Mouse (Mus musculus) liver, embryonic 14.5 days (tissue): Measurements from ENCODE around the gene Gm10447. TPM values are rescaled to one million over a fixed set of nuclear protein-coding genes. Genes with fewer than 3 reads are reported as not detected.

Experiments used
- ATAC-seq: fragments of 200-750 bp; cut with Nextera tagmentation; 2 replicates; pipeline ENCODE4 v1.8.0; 2017; ENCODE audit warnings: moderate number of reproducible peaks, mild to moderate bottlenecking, moderate library complexity; ENCODE audit not compliant: insufficient read depth
- DNase-seq, 3 experiments: peaks; one replicate each; pipeline ENCODE4 v3.0.0-alpha.2; 2012 to 2013; ENCODE audit warnings: low read depth in 3 of 3, low spot score in 3 of 3
- H3K27ac ChIP-seq: fragments of 300-500 bp; sonication (generic); 2 replicates; pipeline ENCODE4 v1.5.1; 2014; ENCODE audit warnings: moderate library complexity, mild to moderate bottlenecking, control low read depth, inconsistent platforms
- H3K27me3 ChIP-seq: fragments of 300-500 bp; sonication (generic); 2 replicates; pipeline ENCODE4 v1.6.1; 2014; ENCODE audit warnings: mild to moderate bottlenecking, low read length, moderate library complexity; ENCODE audit not compliant: control insufficient read depth, insufficient read depth
- H3K36me3 ChIP-seq: fragments of 300-500 bp; sonication (generic); replicated peaks from 2 replicates; pipeline ENCODE4 v1.6.1; 2014; ENCODE audit warnings: low read depth; ENCODE audit not compliant: control insufficient read depth, insufficient read depth
- H3K4me1 ChIP-seq, 2 experiments: fragments of 200-500 bp in 1 of 2; fragments of 300-500 bp in 1 of 2; sonication (generic) in 1 of 2; replicated peaks; 2 replicates each; pipeline ENCODE4 v1.6.1; 2012 to 2014; ENCODE audit warnings: antibody characterized with exemption in 1 of 2, inconsistent platforms in 1 of 2, low read length in 1 of 2; ENCODE audit not compliant: control insufficient read depth in 2 of 2, insufficient read depth in 2 of 2
- H3K4me2 ChIP-seq: fragments of 300-500 bp; sonication (generic); 2 replicates; pipeline ENCODE4 v1.6.1; 2014; ENCODE audit warnings: low read depth, mild to moderate bottlenecking, control low read depth, moderate library complexity
- H3K4me3 ChIP-seq, 2 experiments: fragments of 200-500 bp in 1 of 2; fragments of 300-500 bp in 1 of 2; sonication (generic) in 1 of 2; 2 replicates each; pipeline ENCODE4 v1.5.1; 2012 to 2014; ENCODE audit warnings: low read depth in 2 of 2, low read length in 2 of 2, mild to moderate bottlenecking in 2 of 2, control low read depth in 1 of 2, inconsistent platforms in 1 of 2, moderate library complexity in 1 of 2; ENCODE audit not compliant: insufficient read depth in 1 of 2
- H3K9ac ChIP-seq: fragments of 300-500 bp; sonication (generic); replicated peaks from 2 replicates; pipeline ENCODE4 v1.6.1; 2014; ENCODE audit warnings: mild to moderate bottlenecking, control low read depth, moderate library complexity
- H3K9me3 ChIP-seq: fragments of 300-500 bp; sonication (generic); 2 replicates; pipeline ENCODE4 v1.6.1; 2016; ENCODE audit warnings: low read length, mixed read lengths; ENCODE audit not compliant: control insufficient read depth
- CTCF ChIP-seq: IDR thresholded peaks from 2 replicates; pipeline ENCODE4 v1.5.1; 2016; ENCODE audit warnings: antibody characterized with exemption, low read depth, control low read depth
- EP300 ChIP-seq: IDR thresholded peaks from 2 replicates; pipeline ENCODE4 v1.6.1; 2016; ENCODE audit warnings: antibody characterized with exemption, low read depth
- WGBS: fragments of 180-500 bp; shearing (Covaris S2); extraction: QIAGEN DNeasy Blood & Tissue Kit; methylation state at CpG from one replicate; pipeline ENCODE4 v1.1.7; 2014; ENCODE audit not compliant: insufficient replicate concordance; 5-methylcytosine and 5-hydroxymethylcytosine counted together
- polyA plus RNA-seq, 2 experiments: library from polyadenylated mRNA; depleted of rRNA in 1 of 2; stranded (reverse) in 1 of 2; unstranded in 1 of 2; fragments of >200 nt; fragmentation: Nextera tagmentation in 1 of 2; extraction: Ambion mirVana in 1 of 2; gene quantifications; 2 replicates each; pipeline versions ENCODE4 v1.2.1 to v1.2.3; 2012 to 2014

Gm10447 gene
- polyA plus RNA-seq, 2 experiments, result 0.19 TPM; not detected in 1

DNA sequence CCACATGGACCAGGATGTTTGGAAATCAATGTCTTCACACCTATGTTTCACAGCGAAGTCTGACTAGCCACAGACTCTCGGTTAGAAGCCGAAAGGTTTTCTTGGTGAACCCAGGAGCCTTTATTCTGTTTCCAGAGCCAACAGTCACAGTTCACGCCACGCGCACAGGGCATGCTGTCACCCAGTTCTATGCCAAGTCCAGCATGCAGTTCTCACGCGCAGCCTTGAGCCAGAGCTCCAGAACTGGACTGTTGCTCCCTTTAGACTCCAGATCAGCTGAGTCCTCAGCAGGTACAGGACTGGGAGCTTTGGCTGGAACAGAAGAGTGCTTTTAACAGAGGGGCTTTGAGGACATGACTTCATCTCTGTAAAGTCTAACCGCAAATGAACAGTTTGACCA is 4.5 kb downstream of the Gm10447 start:
- TF ChIP-seq EP300 (no peak), CTCF (no peak)
- H3K4me3 ChIP-seq, result no peak overlapping the region
- H3K27me3 ChIP-seq, result peaks cover 16% of the 10 kb centered on the region
- no peak overlapping the region for H3K9ac ChIP-seq
- 87% methylated on average over 9 of the region's 9 CpGs for WGBS
- H3K4me1 ChIP-seq, result peaks cover 0 to 2% of the 10 kb centered on the region in 2 experiments; a peak in 2 of 4 replicates
- DNase-seq (no peak), ATAC-seq (no peak)
- no peaks in the 10 kb centered on the region for H3K36me3 ChIP-seq
- H3K9me3 ChIP-seq, result no peaks in the 10 kb centered on the region
- no peak overlapping the region for H3K27ac ChIP-seq
- H3K4me2 ChIP-seq, result no peak overlapping the region

DNA sequence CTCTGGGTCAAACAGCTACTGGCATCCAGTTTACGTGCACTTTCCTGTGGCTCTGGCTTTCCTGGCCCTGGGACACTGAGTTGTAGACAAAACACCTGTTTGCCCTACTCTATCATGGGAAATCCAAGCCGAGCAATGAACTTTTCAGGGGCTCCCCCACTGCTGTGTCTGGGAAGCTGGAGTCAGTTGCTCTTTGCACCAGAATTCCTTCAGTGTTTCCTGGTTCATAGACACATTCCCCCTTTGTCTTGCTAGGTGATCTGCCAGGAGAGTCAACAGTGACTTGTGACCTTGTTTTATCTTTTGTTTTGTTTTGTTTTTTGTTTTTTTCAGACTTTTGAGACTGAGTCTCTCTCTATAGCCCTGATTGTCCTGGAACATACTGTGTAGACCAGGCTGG is 5.5 kb downstream of the Gm10447 start:
- no peak overlapping the region for H3K4me3 ChIP-seq
- peaks cover 0 to 2% of the 10 kb centered on the region in 2 experiments; a peak in 2 of 4 replicates for H3K4me1 ChIP-seq
- H3K9me3 ChIP-seq, result no peaks in the 10 kb centered on the region
- 61% methylated on average over 2 of the region's 2 CpGs for WGBS
- no peak overlapping the region for H3K4me2 ChIP-seq
- ATAC-seq, result no peak
- no peak for DNase-seq
- no peaks in the 10 kb centered on the region for H3K36me3 ChIP-seq
- TF ChIP-seq CTCF, result no peak
- H3K27ac ChIP-seq, result no peak overlapping the region
- no peak overlapping the region for H3K9ac ChIP-seq
- H3K27me3 ChIP-seq, result peaks cover 5% of the 10 kb centered on the region

DNA sequence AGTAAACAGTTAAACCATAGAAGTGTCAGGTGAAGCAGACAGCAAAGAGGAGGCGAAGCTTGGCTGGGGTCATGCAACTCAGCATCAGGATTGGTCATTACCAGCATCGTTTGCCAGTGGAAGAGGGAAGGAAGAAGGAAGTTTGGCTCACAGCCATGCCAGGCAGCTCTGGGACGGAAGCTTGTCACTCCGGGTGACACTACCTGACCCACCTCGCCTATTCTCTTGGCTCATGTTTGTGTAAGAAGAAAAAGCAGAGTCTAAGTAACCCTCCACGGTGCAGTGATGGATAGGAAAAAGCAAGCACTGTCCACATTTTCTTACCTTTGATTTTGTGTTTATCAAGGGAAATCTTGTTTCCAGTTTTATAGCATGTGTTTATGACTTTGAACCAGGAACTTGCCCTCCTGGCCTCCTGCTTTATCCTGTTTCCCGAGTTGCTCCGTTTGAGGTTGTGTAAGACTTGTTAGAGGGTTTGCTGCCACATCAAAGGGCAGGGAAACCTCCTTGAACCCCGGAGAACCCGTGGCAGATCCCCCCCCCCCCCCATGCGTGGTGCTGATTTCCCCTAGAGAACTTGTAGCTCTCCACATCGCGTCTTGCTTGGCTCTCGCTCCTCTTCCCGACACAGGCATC is 6.7 kb downstream of the Gm10447 start:
- 20% methylated on average over 15 of the region's 15 CpGs for WGBS
- Histone ChIP-seq H3K4me3 (no peak overlapping the region), H3K4me1 (peaks cover 0 to 9% of the 10 kb centered on the region in 2 experiments; a peak in 3 of 4 replicates), H3K9ac (no peak overlapping the region), H3K4me2 (no peak overlapping the region), H3K27me3 (peaks cover 3% of the 10 kb centered on the region; the same call in 1 of the 2 replicates), H3K27ac (no peak overlapping the region), H3K9me3 (no peaks in the 10 kb centered on the region), H3K36me3 (no peaks in the 10 kb centered on the region)
- TF ChIP-seq EP300 (no peak), CTCF (no peak)
- DNase-seq (no peak), ATAC-seq (no peak)

DNA sequence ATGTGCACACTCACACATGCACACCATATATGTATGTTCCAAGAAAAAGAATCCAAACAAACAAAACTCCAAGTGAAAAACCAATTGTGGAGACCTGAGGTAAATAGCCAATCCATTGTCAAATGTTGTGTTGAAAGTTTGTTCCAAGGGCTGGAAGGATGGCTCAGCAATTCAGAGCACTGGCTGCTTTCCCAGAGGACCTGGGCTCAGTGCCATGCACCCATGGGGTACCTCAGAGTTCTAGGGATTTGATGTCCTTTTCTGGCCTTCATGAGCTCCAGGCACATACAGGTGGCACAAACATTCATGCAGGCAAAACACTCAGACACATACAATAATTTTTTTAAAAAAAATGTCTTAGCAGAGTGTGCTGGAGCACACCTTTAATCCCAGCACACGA is 8.4 kb downstream of the Gm10447 start:
- 80% methylated on average over 1 of the region's 1 CpGs for WGBS
- H3K27ac ChIP-seq, result no peak overlapping the region
- H3K4me3 ChIP-seq, result no peak overlapping the region

DNA sequence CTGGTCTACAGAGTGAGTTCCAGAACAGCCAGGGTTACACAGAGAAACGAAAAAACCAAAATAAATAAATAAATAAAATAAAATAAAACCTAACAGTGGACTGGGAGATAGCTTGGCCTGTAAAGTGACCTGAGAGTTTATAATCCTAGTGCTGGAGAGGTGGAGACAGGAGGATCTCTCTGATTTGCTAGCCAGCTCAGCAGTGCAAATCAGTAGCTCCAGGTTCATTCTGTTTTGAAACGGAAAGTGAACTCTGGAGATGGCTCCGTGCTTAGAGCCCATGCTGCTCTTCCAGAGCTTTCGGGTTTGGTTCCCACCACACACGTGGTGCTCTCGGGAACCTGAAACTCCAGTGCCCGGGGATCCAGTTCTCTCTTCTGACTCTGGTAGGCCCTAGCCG is 8.9 kb downstream of the Gm10447 start:
- DNase-seq, result no peak
- 73% methylated on average over 8 of the region's 8 CpGs for WGBS
- Histone ChIP-seq H3K36me3 (no peaks in the 10 kb centered on the region), H3K27ac (no peak overlapping the region), H3K9me3 (no peaks in the 10 kb centered on the region), H3K9ac (no peak overlapping the region), H3K27me3 (peaks cover 3% of the 10 kb centered on the region; the same call in 1 of the 2 replicates), H3K4me1 (peaks cover 0 to 11% of the 10 kb centered on the region in 2 experiments; a peak in 3 of 4 replicates), H3K4me3 (no peak overlapping the region), H3K4me2 (no peak overlapping the region)
- no peak for TF ChIP-seq CTCF
- TF ChIP-seq EP300, result no peak
- ATAC-seq, result no peak

More for the DNA sequence above, 8.4 kb downstream of the Gm10447 start:
- Histone ChIP-seq H3K36me3 (no peaks in the 10 kb centered on the region), H3K9me3 (no peaks in the 10 kb centered on the region), H3K4me1 (peaks cover 0 to 11% of the 10 kb centered on the region in 2 experiments; a peak in 3 of 4 replicates), H3K9ac (no peak overlapping the region), H3K4me2 (no peak overlapping the region), H3K27me3 (peaks cover 3% of the 10 kb centered on the region; the same call in 1 of the 2 replicates)
- ATAC-seq, result no peak
- TF ChIP-seq EP300, result no peak
- no peak for TF ChIP-seq CTCF
- no peak for DNase-seq
